9 mouse cellular contexts compared by ENCODE assay signal in genomic region chr19:47988456-47988855, GRCm38 (mm10). TPM values are rescaled to one million over a fixed set of nuclear protein-coding genes. Genes with fewer than 3 reads are reported as not detected.
A peak's percentile ranks its signal among the peaks of the same experiment; 100 is the strongest.
DNase-seq lines count a peak whose midpoint lies in the region; ATAC-seq and TF ChIP-seq lines count a peak whose summit lies in the region.
"Had no signal": no experiment of that assay in that cellular context is flagged by ENCODE, and none has a peak within 500 bp of the region (broad histone marks: within the 10 kb centered on the region; RNA-seq: fewer than 3 reads in every experiment).

No protein-coding gene starts in this region.

- H3K4me1 ChIP-seq in liver, postnatal 0 days (ENCODE audit: insufficient read depth): no peaks in the 10 kb centered on the region
- H3K4me1 ChIP-seq in liver, embryonic 12.5 days: no peaks in the 10 kb centered on the region
- H3K4me1 ChIP-seq in neural tube, embryonic 15.5 days: peaks cover 6% of the 10 kb centered on the region
- H3K4me1 ChIP-seq: megakaryocyte, embryonic 14.5 days had no signal

- no peak for ATAC-seq in CD4-positive, CD25-positive, alpha-beta regulatory T cell, adult 4 months
- no peak for ATAC-seq in liver, postnatal 0 days
- ATAC-seq in liver, embryonic 12.5 days: no peak
- ATAC-seq in frontal cortex, adult (ENCODE audit: low TSS enrichment): peak; percentile 97
- ATAC-seq in neural tube, embryonic 15.5 days (ENCODE audit: low FRiP score): peak; percentile 41; the same call in 1 of the 2 replicates
- no peak for ATAC-seq in monocyte, adult 5-6 weeks (replicated peaks; ENCODE audit: insufficient number of reproducible peaks, low FRiP score, low TSS enrichment, poor library complexity, severe bottlenecking)

- WGBS in liver, postnatal 0 days (ENCODE audit: insufficient replicate concordance): 34% methylated on average over 16 of the region's 16 CpGs
- WGBS in liver, embryonic 12.5 days (ENCODE audit: insufficient replicate concordance): 30% methylated on average over 16 of the region's 16 CpGs
- 28% methylated on average over 16 of the region's 16 CpGs for WGBS in neural tube, embryonic 15.5 days

- H3K4me2 ChIP-seq in liver, postnatal 0 days (ENCODE audit: low read depth, low read length): no peak overlapping the region
- no peak overlapping the region for H3K4me2 ChIP-seq in liver, embryonic 12.5 days
- no peak overlapping the region for H3K4me2 ChIP-seq in neural tube, embryonic 15.5 days

- TF ChIP-seq CTCF in liver, postnatal 0 days (IDR thresholded peaks at IDR 0.05; ENCODE audit: low read depth): peak; percentile 39

- no peak overlapping the region for H3K4me3 ChIP-seq in liver, postnatal 0 days (ENCODE audit: low read depth, low read length)
- H3K4me3 ChIP-seq in liver, embryonic 12.5 days: no peak overlapping the region
- H3K4me3 ChIP-seq in neural tube, embryonic 15.5 days (replicated peaks): no peak overlapping the region
- H3K4me3 ChIP-seq: megakaryocyte, embryonic 14.5 days had no signal

- H3K9me3 ChIP-seq in liver, postnatal 0 days (ENCODE audit: low read length): no peaks in the 10 kb centered on the region
- H3K9me3 ChIP-seq in liver, embryonic 12.5 days (replicated peaks): no peaks in the 10 kb centered on the region
- no peaks in the 10 kb centered on the region for H3K9me3 ChIP-seq in neural tube, embryonic 15.5 days (replicated peaks)
- H3K9me3 ChIP-seq: megakaryocyte, embryonic 14.5 days had no signal

- H3K27ac ChIP-seq in liver, postnatal 0 days (ENCODE audit: low read depth): no peak overlapping the region
- H3K27ac ChIP-seq in liver, embryonic 12.5 days: no peak overlapping the region
- no peak overlapping the region for H3K27ac ChIP-seq in neural tube, embryonic 15.5 days (replicated peaks)

- no peak for TF ChIP-seq EP300 in liver, postnatal 0 days (IDR thresholded peaks at IDR 0.05; ENCODE audit: low read depth)

- no peaks in the 10 kb centered on the region for H3K27me3 ChIP-seq in liver, postnatal 0 days (ENCODE audit: insufficient read depth, low read length)
- H3K27me3 ChIP-seq in liver, embryonic 12.5 days (replicated peaks): no peaks in the 10 kb centered on the region
- no peaks in the 10 kb centered on the region for H3K27me3 ChIP-seq in neural tube, embryonic 15.5 days (replicated peaks)

- H3K36me3 ChIP-seq in liver, postnatal 0 days (replicated peaks; ENCODE audit: insufficient read depth, low read length): no peaks in the 10 kb centered on the region
- no peaks in the 10 kb centered on the region for H3K36me3 ChIP-seq in liver, embryonic 12.5 days
- H3K36me3 ChIP-seq in neural tube, embryonic 15.5 days: no peaks in the 10 kb centered on the region

- H3K9ac ChIP-seq in liver, postnatal 0 days (replicated peaks): no peak overlapping the region
- no peak overlapping the region for H3K9ac ChIP-seq in liver, embryonic 12.5 days
- H3K9ac ChIP-seq in neural tube, embryonic 15.5 days (replicated peaks): no peak overlapping the region

- peak; percentile 5 for DNase-seq in CD4-positive, CD25-positive, alpha-beta regulatory T cell, adult 2 months (ENCODE audit: low read depth, low spot score)
- no peak for DNase-seq in liver, postnatal 0 days
- peak; percentile 16 to 31 for DNase-seq in layer of hippocampus, postnatal 36 days

RNA-seq across cellular contexts. Expression of gene Cfap58, which starts 51.0 kb away (rescaled TPM):
- not detected for polyA plus RNA-seq in CD4-positive, CD25-positive, alpha-beta regulatory T cell, adult 4 months (2017; shearing (Covaris generic))
- polyA plus RNA-seq in liver, postnatal 0 days (2015; fragmentation: Nextera tagmentation; extraction: Ambion mirVana): not detected in 2 replicates
- polyA plus RNA-seq in liver, embryonic 12.5 days (2016; fragmentation: Nextera tagmentation; extraction: Ambion mirVana): not detected in 2 replicates
- under 1 TPM; 0.30 to 0.35 TPM for total RNA-seq in layer of hippocampus, postnatal 36 days (2021)
- polyA plus RNA-seq in neural tube, embryonic 15.5 days (2015; fragmentation: Nextera tagmentation; extraction: Ambion mirVana): 0.47 and 0.59 TPM in 2 replicates
- total RNA-seq in monocyte, adult 5-6 weeks (2017): not detected in 3 replicates

Comparison
In these comparisons a context has a peak if more than half of its experiments do, and no peak if none do; other contexts are left out.
1. ATAC-seq: peak in frontal cortex, adult (single experiment) and neural tube, embryonic 15.5 days (single experiment); none in CD4-positive, CD25-positive, alpha-beta regulatory T cell, adult 4 months (single experiment), liver, postnatal 0 days (single experiment), liver, embryonic 12.5 days (single experiment) and monocyte, adult 5-6 weeks (single experiment).